Mouse (Mus musculus) spleen, adult 2 months (tissue): ENCODE results near the gene Kcnip3.

ENCODE experiments used
- CTCF ChIP-seq: fragments of 200-500 bp; IDR thresholded peaks from 2 replicates; pipeline ENCODE4 v1.5.1; 2011; ENCODE audit warnings: mild to moderate bottlenecking, inconsistent platforms; ENCODE audit not compliant: insufficient read depth, insufficient read length, insufficient replicate concordance; ENCODE audit errors: extremely low read depth
- POLR2A ChIP-seq: fragments of 200-500 bp; IDR thresholded peaks from 2 replicates; pipeline ENCODE4 v1.6.1; 2011; ENCODE audit warnings: low read depth, low read length, inconsistent platforms

GRCm38 (mm10) chr2:127518273-127518672 lies 3.6 kb downstream of the Kcnip3 start:
- no peak for TF ChIP-seq CTCF
- no peak for TF ChIP-seq POLR2A
